Mouse (Mus musculus): ENCODE data around the gene Runx3. TPM values are rescaled to one million over a fixed set of nuclear protein-coding genes. Genes with fewer than 3 reads are reported as not detected.

The Runx3 gene
- polyA plus RNA-seq, 1 experiment, result 33.7 TPM

GRCm38 (mm10) chr4:135152834-135153259, 32.4 kb downstream of the Runx3 start:
- peaks cover 2% of the 10 kb centered on the region; the same call in 1 of the 2 replicates for H3K27me3 ChIP-seq (ENCODE audit: control insufficient read depth, insufficient read depth, low read length)
- WGBS, result under 1% methylated on average over 40 of the region's 45 CpGs
- peaks cover 6% of the 10 kb centered on the region; the same call in 1 of the 2 replicates for H3K36me3 ChIP-seq (ENCODE audit: control insufficient read depth, insufficient read depth, low read length)
- no peak; the same call in 1 of the 2 replicates for TF ChIP-seq CTCF (IDR thresholded peaks at IDR 0.05; ENCODE audit: extremely low read depth, insufficient read depth, insufficient read length, insufficient replicate concordance)
- TF ChIP-seq POLR2A (IDR thresholded peaks at IDR 0.05; ENCODE audit: low read depth, low read length), result peak; percentile 14; the same call in 1 of the 2 replicates
- peak overlapping the region; percentile 71 for H3K4me3 ChIP-seq (ENCODE audit: extremely low read depth, insufficient read depth, insufficient read length)
- peak overlapping the region; percentile 93 for H3K27ac ChIP-seq (ENCODE audit: insufficient read depth, low read length)
- peaks cover 31% of the 10 kb centered on the region; the same call in 1 of the 2 replicates for H3K4me1 ChIP-seq (ENCODE audit: control insufficient read depth, insufficient read depth, insufficient read length)
- DNase-seq (ENCODE audit: low read depth in 1 of 2, low spot score in 2 of 2), result peak in 1 of 2 experiments; percentile 72

- Histone ChIP-seq H3K4me1 (ENCODE audit: control insufficient read depth, insufficient read depth, insufficient read length) (peaks cover 35% of the 10 kb centered on the region; the same call in 1 of the 2 replicates), H3K36me3 (ENCODE audit: control insufficient read depth, insufficient read depth, low read length) (peaks cover 6% of the 10 kb centered on the region; the same call in 1 of the 2 replicates), H3K27me3 (ENCODE audit: control insufficient read depth, insufficient read depth, low read length) (peaks cover 2% of the 10 kb centered on the region; the same call in 1 of the 2 replicates), H3K4me3 (ENCODE audit: extremely low read depth, insufficient read depth, insufficient read length) (peak overlapping the region; percentile 71), H3K27ac (ENCODE audit: insufficient read depth, low read length) (peak overlapping the region; percentile 93)
- peak; percentile 58 to 64 for DNase-seq (ENCODE audit: low read depth in 1 of 2, low spot score in 2 of 2)
- WGBS, result under 1% methylated on average over 39 of the region's 39 CpGs
- TF ChIP-seq POLR2A (IDR thresholded peaks at IDR 0.05; ENCODE audit: low read depth, low read length) (peak; percentile 26), CTCF (IDR thresholded peaks at IDR 0.05; ENCODE audit: extremely low read depth, insufficient read depth, insufficient read length, insufficient replicate concordance) (no peak)
Observed at GRCm38 (mm10) chr4:135153260-135154088, 33.0 kb downstream of the Runx3 start.

GRCm38 (mm10) chr4:135154089-135154949, 33.9 kb downstream of the Runx3 start:
- Histone ChIP-seq H3K4me1 (ENCODE audit: control insufficient read depth, insufficient read depth, insufficient read length) (peaks cover 37% of the 10 kb centered on the region; the same call in 1 of the 2 replicates), H3K4me3 (ENCODE audit: extremely low read depth, insufficient read depth, insufficient read length) (peak overlapping the region; percentile 71), H3K36me3 (ENCODE audit: control insufficient read depth, insufficient read depth, low read length) (peaks cover 6% of the 10 kb centered on the region; the same call in 1 of the 2 replicates), H3K27me3 (ENCODE audit: control insufficient read depth, insufficient read depth, low read length) (peaks cover 2% of the 10 kb centered on the region; the same call in 1 of the 2 replicates), H3K27ac (ENCODE audit: insufficient read depth, low read length) (peak overlapping the region; percentile 93)
- WGBS, result 16% methylated on average over 21 of the region's 21 CpGs
- DNase-seq (ENCODE audit: low read depth in 1 of 2, low spot score in 2 of 2), result peak; percentile 40 to 45
- TF ChIP-seq POLR2A (IDR thresholded peaks at IDR 0.05; ENCODE audit: low read depth, low read length), result no peak
- no peak for TF ChIP-seq CTCF (IDR thresholded peaks at IDR 0.05; ENCODE audit: extremely low read depth, insufficient read depth, insufficient read length, insufficient replicate concordance)

GRCm38 (mm10) chr4:135155106-135155800, 34.8 kb downstream of the Runx3 start:
- no peak for DNase-seq (ENCODE audit: low read depth in 1 of 2, low spot score in 2 of 2)
- Histone ChIP-seq H3K36me3 (ENCODE audit: control insufficient read depth, insufficient read depth, low read length) (peaks cover 6% of the 10 kb centered on the region; the same call in 1 of the 2 replicates), H3K4me1 (ENCODE audit: control insufficient read depth, insufficient read depth, insufficient read length) (peaks cover 37% of the 10 kb centered on the region; the same call in 1 of the 2 replicates), H3K27me3 (ENCODE audit: control insufficient read depth, insufficient read depth, low read length) (peaks cover 2% of the 10 kb centered on the region; the same call in 1 of the 2 replicates), H3K4me3 (ENCODE audit: extremely low read depth, insufficient read depth, insufficient read length) (no peak overlapping the region), H3K27ac (ENCODE audit: insufficient read depth, low read length) (peak overlapping the region; percentile 44)
- no peak for TF ChIP-seq CTCF (IDR thresholded peaks at IDR 0.05; ENCODE audit: extremely low read depth, insufficient read depth, insufficient read length, insufficient replicate concordance)
- TF ChIP-seq POLR2A (IDR thresholded peaks at IDR 0.05; ENCODE audit: low read depth, low read length), result no peak
- 67% methylated on average over 31 of the region's 31 CpGs for WGBS

GRCm38 (mm10) chr4:135155805-135156469, 35.5 kb downstream of the Runx3 start:
- Histone ChIP-seq H3K4me3 (ENCODE audit: extremely low read depth, insufficient read depth, insufficient read length) (no peak overlapping the region), H3K4me1 (ENCODE audit: control insufficient read depth, insufficient read depth, insufficient read length) (peaks cover 37% of the 10 kb centered on the region; the same call in 1 of the 2 replicates), H3K27ac (ENCODE audit: insufficient read depth, low read length) (no peak overlapping the region; the same call in 1 of the 2 replicates), H3K36me3 (ENCODE audit: control insufficient read depth, insufficient read depth, low read length) (peaks cover 8% of the 10 kb centered on the region), H3K27me3 (ENCODE audit: control insufficient read depth, insufficient read depth, low read length) (peaks cover 2% of the 10 kb centered on the region; the same call in 1 of the 2 replicates)
- no peak for TF ChIP-seq POLR2A (IDR thresholded peaks at IDR 0.05; ENCODE audit: low read depth, low read length)
- TF ChIP-seq CTCF (IDR thresholded peaks at IDR 0.05; ENCODE audit: extremely low read depth, insufficient read depth, insufficient read length, insufficient replicate concordance), result no peak
- 81% methylated on average over 15 of the region's 15 CpGs for WGBS
- DNase-seq (ENCODE audit: low read depth in 1 of 2, low spot score in 2 of 2), result no peak
